Mouse (Mus musculus): ENCODE data around the gene Olfr1361.

DNA sequence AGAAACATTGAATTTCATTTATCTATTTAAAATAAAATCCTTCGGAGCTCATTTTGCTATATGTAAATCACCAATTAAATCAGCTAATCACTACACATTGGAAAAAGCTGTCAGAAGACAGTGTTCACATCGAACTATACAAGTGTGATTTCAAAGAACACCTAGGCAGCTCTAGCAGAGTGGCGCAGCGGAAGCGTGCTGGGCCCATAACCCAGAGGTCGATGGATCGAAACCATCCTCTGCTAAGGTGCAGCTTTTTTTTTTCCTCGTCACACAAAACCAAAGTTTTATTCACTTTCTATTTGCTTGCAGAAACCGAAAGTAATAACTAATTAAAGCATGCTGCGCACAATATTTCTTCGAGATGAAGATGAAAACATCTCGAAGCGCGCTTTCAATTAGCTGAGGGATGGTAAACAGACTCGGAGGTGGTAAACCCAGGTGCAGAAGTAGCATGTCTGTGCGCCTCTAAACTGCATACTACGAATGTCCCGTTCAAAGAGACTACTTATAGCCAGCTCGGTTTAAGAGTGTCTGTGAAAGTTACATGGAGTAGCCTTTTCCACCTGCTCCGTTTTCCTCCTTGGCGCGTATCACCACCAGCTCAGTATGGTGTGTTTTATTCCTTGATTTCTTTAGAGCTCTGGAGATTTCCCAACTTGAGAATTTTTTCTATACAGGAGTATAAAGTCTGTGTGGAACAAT lies 47.8 kb upstream of the Olfr1361 start:
- TF ChIP-seq CTCF (IDR thresholded peaks at IDR 0.05; ENCODE audit: extremely low read depth, insufficient read depth, low read length), result no peak
- TF ChIP-seq POLR2A (IDR thresholded peaks at IDR 0.05; ENCODE audit: extremely low read depth, insufficient read depth, low read length), result no peak

Data from cortical plate, adult 2 months (tissue).